Mouse (Mus musculus) erythroblast, embryonic 14.5 days (primary cell): ENCODE measurements around the gene Nfu1. TPM values are rescaled to one million over a fixed set of nuclear protein-coding genes. Genes with fewer than 3 reads are reported as not detected.

ENCODE experiments used
- H3K27me3 ChIP-seq: 2 replicates; pipeline ENCODE4 v1.6.1; 2012; ENCODE audit warnings: inconsistent platforms; ENCODE audit not compliant: control insufficient read depth
- H3K36me3 ChIP-seq: 2 replicates; pipeline ENCODE4 v1.6.1; 2012; ENCODE audit warnings: mild to moderate bottlenecking, inconsistent platforms; ENCODE audit not compliant: control insufficient read depth
- H3K4me1 ChIP-seq: 2 replicates; pipeline ENCODE4 v1.6.1; 2012; ENCODE audit warnings: inconsistent platforms; ENCODE audit not compliant: control insufficient read depth
- H3K4me3 ChIP-seq: replicated peaks from 2 replicates; pipeline ENCODE3; 2012; ENCODE audit warnings: moderate library complexity, mild to moderate bottlenecking, inconsistent platforms
- H3K9me3 ChIP-seq: 2 replicates; pipeline ENCODE4 v1.6.1; 2012; ENCODE audit warnings: low read length, inconsistent platforms, mixed read lengths; ENCODE audit not compliant: control insufficient read depth
- GATA1 ChIP-seq: IDR thresholded peaks from 2 replicates; pipeline ENCODE4 v1.6.1; 2012; ENCODE audit warnings: low read length, inconsistent platforms, mixed read lengths
- TAL1 ChIP-seq: IDR thresholded peaks from 3 replicates; pipeline ENCODE4 v1.6.1; 2012; ENCODE audit warnings: low read length, inconsistent platforms, mixed read lengths
- polyA plus RNA-seq: library from polyadenylated mRNA; stranded (reverse); fragments of >175 nt; gene quantifications from 2 replicates; pipeline ENCODE4 v1.2.3, GENCODE M21; 2012

The Nfu1 gene
- polyA plus RNA-seq, 1 experiment: 3.6 TPM

DNA sequence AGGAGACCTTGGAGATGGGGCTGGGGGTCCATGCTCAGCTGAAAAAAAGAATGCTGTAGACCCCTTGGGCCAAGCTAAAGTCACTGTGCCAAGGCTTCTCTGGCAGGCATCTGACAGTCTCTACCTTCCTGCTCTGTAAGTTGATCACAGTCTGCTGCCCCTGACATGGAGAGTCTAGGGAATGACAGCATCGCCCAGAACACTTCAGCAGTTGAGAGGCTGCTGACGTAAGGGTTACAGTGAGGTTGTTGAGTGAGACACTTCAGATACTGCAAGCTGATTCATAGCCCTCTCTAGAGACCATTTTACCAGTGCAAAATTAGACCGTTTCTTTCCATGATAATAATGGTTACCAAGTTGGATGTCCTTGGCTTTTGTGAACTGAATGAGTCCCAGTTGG, 18.0 kb upstream of the Nfu1 start:
- TF ChIP-seq GATA1: no peak
- no peak for TF ChIP-seq TAL1
- Histone ChIP-seq H3K9me3 (no peaks in the 10 kb centered on the region), H3K4me1 (no peaks in the 10 kb centered on the region; the same call in 1 of the 2 replicates), H3K27me3 (no peaks in the 10 kb centered on the region), H3K36me3 (peaks cover 14% of the 10 kb centered on the region), H3K4me3 (no peak overlapping the region)

DNA sequence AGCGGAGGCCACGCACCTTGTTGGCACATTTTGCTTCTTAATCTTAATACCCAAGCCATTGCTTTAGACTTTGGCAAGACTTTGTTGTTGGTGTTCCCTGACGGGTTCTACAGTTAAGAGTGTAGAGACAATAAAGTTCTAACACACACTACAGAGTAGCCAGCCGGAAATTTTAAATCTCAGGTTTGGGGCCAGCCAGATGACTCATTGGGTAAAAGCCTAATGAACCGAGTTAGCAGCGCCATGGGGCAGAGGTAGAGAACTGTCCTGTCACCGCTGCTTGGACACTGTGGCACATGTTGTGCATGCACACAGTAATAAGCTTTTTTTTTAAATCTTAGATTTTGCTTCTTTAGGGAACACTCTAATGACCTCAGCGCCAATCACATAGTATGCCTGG, 16.7 kb upstream of the Nfu1 start:
- no peaks in the 10 kb centered on the region for H3K27me3 ChIP-seq
- H3K4me3 ChIP-seq: no peak overlapping the region
- TF ChIP-seq GATA1 (no peak), TAL1 (no peak)
- H3K36me3 ChIP-seq: peaks cover 26% of the 10 kb centered on the region
- H3K9me3 ChIP-seq: no peaks in the 10 kb centered on the region
- H3K4me1 ChIP-seq: no peaks in the 10 kb centered on the region; the same call in 1 of the 2 replicates

DNA sequence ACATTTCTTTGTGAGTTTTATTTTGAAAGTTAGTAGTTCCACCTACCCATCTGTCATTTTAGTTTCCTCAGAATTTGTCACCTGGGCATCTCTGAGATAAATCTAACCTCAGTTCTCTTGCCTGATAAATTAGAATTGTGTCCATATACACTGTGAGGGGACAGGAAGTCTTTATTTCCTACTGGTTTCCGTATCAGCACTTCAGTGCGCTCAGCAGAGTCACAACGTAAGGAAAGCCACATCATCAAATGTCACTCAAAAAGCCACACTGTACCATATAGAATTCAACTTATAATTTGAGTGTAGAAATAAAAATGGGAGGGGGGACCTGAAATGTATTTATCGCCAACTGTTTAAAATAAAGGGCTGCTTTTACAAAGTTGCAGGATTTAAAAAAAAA, 14.8 kb upstream of the Nfu1 start:
- H3K9me3 ChIP-seq: no peaks in the 10 kb centered on the region
- peaks cover 36% of the 10 kb centered on the region for H3K36me3 ChIP-seq
- no peaks in the 10 kb centered on the region for H3K27me3 ChIP-seq
- H3K4me3 ChIP-seq: no peak overlapping the region
- TF ChIP-seq GATA1: no peak
- TF ChIP-seq TAL1: no peak
- no peaks in the 10 kb centered on the region; the same call in 1 of the 2 replicates for H3K4me1 ChIP-seq

- TF ChIP-seq GATA1 (no peak), TAL1 (no peak)
- no peaks in the 10 kb centered on the region for H3K27me3 ChIP-seq
- no peaks in the 10 kb centered on the region for H3K9me3 ChIP-seq
- no peaks in the 10 kb centered on the region; the same call in 1 of the 2 replicates for H3K4me1 ChIP-seq
- no peak overlapping the region for H3K4me3 ChIP-seq
- peaks cover 33% of the 10 kb centered on the region for H3K36me3 ChIP-seq
Measured at GRCm38 (mm10) chr6:86996629-86997307, 12.3 kb upstream of the Nfu1 start.

DNA sequence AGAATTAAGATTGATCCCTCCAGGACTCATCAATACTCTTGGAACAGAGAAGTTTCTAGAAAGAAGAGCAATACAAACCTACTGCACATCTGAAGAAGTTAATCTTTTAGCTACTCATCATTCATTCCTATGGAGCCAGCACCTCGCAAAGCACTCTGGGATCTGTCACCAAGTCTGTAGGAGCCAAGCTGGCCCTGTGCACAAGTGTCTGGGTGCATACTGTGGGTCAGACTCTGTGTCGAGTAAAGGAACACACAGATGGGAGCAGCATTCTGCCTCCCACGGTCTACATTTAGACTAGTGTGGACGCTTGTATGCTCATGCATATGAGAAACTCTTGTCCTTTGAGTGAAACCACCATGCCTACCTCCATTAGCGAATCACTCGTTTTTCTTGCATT, 11.7 kb upstream of the Nfu1 start:
- Histone ChIP-seq H3K27me3 (no peaks in the 10 kb centered on the region), H3K36me3 (peaks cover 33% of the 10 kb centered on the region), H3K4me1 (no peaks in the 10 kb centered on the region; the same call in 1 of the 2 replicates), H3K4me3 (no peak overlapping the region), H3K9me3 (no peaks in the 10 kb centered on the region)
- TF ChIP-seq GATA1 (no peak), TAL1 (no peak)

DNA sequence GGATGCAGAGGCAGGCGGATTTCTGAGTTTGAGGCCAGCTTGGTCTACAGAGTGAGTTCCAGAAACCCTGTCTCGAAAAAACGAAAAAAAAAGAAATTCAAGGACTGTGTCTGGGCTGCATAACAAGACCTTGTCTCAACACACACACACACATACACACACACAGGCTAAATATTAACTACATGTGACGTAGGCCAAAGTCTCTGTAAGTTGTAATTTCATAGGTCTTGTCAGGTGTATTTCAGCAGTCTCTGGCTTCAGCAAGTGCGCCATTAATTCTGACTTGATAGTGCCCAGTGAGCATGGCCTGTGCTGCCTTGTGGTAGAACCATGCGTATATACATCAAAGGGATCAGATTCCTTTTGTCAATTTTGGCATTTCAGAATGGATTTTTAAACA, 7.0 kb upstream of the Nfu1 start:
- H3K9me3 ChIP-seq: no peaks in the 10 kb centered on the region
- H3K27me3 ChIP-seq: no peaks in the 10 kb centered on the region

DNA sequence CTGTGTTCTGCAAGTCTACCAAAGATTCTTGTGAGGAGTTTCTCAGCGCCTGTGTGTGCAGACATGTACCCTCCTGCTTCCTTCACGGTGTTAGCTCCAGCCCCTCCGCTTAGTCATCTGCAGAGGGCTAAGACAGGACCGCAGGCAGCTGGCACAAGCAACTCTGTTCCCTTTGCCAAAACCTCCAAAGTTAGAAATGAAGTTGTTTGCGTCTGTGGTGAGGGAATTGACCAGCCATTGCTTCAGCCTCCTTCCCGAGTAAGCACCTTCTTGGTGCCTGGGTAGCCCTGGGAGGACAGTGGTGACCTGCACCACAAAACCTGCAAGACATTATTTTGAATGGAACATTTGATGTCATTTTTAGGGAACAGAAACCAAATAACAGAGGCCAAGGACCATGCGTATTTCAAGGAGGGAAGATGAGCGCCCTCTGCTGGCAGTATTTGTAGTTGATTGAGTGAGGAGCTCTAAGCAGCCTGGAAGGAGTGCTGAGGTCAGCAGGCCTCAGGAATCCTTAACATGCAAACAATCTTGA, 6.4 kb upstream of the Nfu1 start:
- Histone ChIP-seq H3K36me3 (peaks cover 10% of the 10 kb centered on the region), H3K27me3 (no peaks in the 10 kb centered on the region), H3K4me3 (no peak overlapping the region), H3K4me1 (peaks cover 2% of the 10 kb centered on the region; the same call in 1 of the 2 replicates), H3K9me3 (no peaks in the 10 kb centered on the region)
- TF ChIP-seq GATA1 (no peak), TAL1 (no peak)

More for the DNA sequence above, 7.0 kb upstream of the Nfu1 start:
- TF ChIP-seq GATA1 (no peak), TAL1 (no peak)
- peaks cover 2% of the 10 kb centered on the region; the same call in 1 of the 2 replicates for H3K4me1 ChIP-seq
- H3K4me3 ChIP-seq: no peak overlapping the region
- H3K36me3 ChIP-seq: peaks cover 16% of the 10 kb centered on the region

DNA sequence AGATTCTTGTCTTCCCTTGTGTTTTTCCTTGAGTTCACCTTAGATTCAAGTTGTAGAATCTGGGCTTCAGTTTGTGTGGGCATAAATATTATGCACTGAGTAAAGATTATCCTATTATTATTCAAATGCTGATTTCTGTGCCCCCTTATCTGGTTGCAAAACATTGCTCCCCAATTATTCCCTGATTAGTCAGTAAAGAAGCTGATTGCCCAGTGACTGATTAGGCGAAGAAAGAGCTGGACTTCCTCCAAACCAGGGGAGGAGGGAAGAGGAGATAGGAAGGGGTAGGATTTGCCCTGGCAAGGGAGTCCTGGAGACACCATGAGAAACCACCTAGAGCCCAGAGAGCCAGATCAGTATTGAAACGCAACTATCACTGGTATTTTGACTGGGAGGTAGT, 4.9 kb upstream of the Nfu1 start:
- Histone ChIP-seq H3K36me3 (no peaks in the 10 kb centered on the region), H3K27me3 (no peaks in the 10 kb centered on the region), H3K9me3 (no peaks in the 10 kb centered on the region), H3K4me1 (peaks cover 3% of the 10 kb centered on the region), H3K4me3 (no peak overlapping the region)
- TF ChIP-seq TAL1 (no peak), GATA1 (no peak)

DNA sequence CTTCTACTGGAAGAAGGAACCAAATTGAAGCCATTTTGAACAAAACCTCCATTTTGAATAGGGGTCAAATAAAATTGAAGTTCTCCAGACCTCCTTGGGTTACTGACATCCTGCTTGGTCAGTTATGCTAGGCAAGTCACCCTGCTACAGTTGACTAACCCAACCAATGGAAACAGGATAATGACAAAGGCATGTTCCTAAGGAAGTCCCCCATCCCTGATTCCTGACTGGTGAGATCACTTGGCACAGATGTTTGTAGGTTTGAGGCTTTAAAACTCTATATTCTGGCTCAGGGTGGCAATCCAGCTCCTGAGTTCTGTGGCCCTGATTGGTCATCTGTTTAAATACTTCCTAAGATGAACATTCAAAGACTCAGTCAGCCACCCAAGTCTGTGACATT, 3.5 kb upstream of the Nfu1 start:
- Histone ChIP-seq H3K36me3 (no peaks in the 10 kb centered on the region), H3K4me3 (no peak overlapping the region), H3K9me3 (no peaks in the 10 kb centered on the region), H3K4me1 (peaks cover 16% of the 10 kb centered on the region), H3K27me3 (no peaks in the 10 kb centered on the region)
- no peak for TF ChIP-seq TAL1
